Mouse (Mus musculus) cerebellum, adult 18-20 months (tissue): ENCODE data around the gene Imp3.
"Not testable (repeated sequence)": the region's sequence is repeated elsewhere in the genome, so short reads cannot be mapped to it uniquely, and the experiment has no call there.

Source experiments
- DNase-seq, 2 experiments: peaks; one replicate each; pipeline ENCODE4 v3.0.0; 2021

Imp3 gene

DNA sequence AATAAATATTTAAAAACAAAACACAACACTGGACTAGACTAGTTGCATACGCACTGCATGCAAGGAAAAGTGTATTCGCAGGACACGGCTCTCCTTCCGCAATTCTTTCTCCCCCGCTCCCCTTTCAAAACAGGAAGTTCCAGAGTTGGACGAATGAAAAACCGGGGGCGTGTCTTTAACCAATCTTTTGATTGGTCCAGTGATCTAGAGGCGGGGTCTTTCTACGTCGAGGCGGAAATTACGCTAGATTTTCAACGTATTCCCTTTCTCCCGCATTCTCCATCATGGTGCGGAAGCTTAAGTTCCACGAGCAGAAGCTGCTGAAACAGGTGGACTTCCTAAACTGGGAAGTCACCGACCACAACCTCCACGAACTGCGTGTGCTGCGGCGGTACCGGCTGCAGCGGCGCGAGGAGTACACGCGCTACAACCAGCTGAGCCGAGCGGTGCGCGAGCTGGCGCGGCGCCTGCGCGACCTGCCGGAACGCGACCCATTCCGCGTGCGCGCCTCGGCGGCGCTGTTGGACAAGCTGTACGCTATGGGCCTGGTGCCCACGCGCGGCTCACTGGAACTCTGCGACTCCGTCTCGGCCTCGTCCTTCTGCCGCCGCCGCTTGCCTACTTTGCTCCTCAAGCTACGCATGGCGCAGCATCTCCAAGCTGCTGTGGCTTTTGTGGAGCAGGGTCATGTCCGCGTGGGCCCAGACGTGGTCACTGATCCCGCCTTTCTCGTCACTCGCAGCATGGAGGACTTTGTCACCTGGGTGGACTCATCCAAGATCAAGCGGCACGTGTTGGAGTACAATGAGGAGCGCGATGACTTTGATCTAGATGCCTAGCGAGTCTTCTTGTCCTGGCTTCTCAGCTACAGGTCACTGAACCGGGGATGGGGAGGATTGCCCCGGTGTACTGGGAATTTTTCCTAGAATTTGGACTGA lies at the start of gene Imp3:
Gene Imp3 (plus strand): TSS at position 253 of the 938 bp plus-strand sequence.
- peak; percentile 92 to 94 for DNase-seq

DNA sequence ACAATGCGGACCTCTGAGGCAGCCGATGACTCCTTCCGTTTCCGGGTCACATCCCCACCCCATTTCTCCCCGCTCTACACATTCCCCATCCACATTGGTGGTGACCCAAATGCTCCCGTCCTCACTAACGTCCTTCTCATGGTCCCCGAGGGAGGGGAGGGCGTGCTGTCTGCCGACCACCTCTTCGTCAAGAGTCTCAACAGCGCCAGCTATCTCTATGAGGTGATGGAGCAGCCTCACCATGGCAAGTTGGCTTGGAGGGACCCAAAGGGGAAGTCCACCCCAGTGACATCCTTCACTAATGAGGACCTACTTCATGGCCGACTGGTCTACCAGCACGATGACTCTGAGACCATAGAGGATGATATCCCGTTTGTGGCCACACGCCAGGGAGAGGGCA lies 49.7 kb upstream of the Imp3 start:
- DNase-seq = no peak

GRCm38 (mm10) chr9:56889817-56890216 lies 47.5 kb upstream of the Imp3 start:
- DNase-seq = peak; percentile 75 to 77

DNA sequence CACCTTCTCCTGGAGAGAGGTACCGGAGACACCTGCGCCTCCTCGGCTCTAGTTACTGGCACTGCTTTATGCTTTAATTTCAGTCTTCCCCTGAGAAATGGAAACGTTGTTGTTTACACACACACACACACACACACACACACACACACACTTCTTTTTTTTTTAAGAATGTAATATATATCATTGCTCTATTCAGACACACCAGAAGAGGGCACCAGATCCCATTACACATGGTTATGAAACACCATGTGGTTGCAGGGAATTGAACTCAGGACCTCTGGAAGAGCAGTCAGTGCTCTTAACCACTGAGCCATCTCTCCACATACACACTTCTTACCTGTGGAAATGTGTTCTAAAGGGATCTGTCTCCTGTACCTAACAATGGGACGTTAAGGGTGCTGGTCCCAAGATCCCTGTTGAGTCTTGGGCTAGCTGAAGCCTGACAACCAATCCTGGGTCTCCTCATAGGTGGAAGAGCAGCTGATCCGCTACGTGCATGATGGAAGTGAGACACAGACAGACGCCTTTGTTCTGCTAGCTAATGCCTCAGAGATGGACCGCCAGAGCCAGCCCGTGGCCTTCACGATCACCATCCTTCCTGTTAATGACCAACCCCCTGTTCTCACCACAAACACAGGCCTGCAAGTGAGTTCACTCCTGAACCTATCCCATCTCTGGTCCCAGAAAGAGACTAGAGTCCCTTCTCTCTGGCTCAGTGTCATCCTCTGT lies 46.6 kb upstream of the Imp3 start:
- no peak for DNase-seq

DNA sequence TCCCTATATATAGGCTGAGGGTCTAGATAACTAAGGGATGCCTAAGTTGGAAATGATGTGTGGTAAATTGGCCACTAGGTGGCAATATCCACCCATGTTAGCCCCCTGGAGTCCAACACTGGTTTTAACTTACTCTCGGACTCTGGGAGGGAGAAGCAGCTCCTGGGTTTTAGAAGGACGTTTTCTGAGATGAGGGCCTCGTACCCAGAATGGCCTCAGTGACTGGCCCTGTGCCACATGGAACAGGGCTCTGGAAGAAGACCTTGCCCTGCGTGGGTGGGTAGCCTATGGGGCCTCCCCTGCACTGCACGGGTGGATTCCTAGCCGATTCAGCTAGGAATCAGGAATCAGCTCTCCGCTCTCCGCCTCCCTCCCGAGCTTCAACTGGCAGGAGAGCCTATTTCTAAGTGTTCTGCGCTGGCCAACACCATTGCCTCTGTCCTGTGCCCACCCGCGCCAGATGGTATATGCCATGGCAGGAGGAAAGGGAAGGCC lies 45.7 kb upstream of the Imp3 start:
- DNase-seq = peak; percentile 63 to 69

DNA sequence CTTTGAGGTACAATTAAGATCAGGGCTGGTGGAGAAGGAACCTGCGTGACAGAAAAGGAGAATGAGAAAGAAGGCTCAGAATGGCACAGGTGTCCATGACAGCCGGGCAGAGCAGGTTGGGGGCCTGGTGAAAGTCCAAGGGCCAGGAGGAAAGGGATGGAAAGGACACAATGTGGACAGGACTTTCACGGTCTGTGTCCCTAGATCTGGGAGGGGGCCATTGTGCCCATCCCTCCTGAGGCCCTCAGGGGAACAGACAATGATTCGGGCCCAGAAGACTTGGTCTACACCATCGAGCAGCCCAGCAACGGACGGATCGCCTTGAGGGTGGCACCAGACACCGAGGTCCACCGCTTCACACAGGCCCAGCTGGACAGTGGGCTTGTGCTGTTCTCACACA lies 45.2 kb upstream of the Imp3 start:
- no peak for DNase-seq

GRCm38 (mm10) chr9:56893313-56893712 lies 44.0 kb upstream of the Imp3 start:
- DNase-seq = no peak

DNA sequence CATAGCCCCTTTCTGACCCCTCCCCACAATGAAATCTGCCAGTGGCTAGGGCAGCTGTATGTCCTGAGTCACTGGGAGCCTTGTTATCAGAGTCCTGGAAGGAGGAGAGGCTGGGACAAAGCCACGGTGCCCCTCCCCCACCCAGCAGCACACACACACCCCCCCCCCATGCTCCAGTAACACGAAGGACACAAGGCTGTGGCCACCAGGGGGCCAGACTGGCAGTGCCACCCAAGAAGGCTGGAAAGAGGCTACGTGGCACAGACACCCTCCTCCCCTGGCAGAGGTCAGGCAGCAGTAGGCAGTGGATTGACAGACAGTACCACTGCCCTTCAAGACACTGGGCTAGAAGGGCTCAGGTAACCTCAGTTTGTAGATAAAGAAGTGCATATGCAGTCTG lies 43.3 kb upstream of the Imp3 start:
- DNase-seq = no peak

DNA sequence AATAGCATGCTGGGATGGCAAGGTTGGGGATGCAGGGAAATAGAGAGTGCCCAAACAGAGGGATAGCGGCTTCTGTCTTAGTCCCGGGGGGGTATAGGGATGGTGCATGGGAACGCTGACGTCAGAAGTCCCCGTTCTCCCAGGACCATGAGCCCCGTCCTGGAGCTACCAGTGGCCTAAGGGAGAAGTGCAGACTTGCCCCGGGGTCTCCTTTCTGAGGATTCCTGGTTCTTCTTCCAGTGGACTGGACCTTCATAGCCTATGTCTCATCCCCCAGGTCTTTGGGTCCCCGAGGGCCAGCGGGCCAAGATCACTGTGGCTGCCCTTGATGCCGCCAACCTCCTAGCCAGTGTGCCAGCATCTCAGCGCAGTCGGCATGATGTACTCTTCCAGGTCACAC lies 40.5 kb upstream of the Imp3 start:
- no peak for DNase-seq

DNA sequence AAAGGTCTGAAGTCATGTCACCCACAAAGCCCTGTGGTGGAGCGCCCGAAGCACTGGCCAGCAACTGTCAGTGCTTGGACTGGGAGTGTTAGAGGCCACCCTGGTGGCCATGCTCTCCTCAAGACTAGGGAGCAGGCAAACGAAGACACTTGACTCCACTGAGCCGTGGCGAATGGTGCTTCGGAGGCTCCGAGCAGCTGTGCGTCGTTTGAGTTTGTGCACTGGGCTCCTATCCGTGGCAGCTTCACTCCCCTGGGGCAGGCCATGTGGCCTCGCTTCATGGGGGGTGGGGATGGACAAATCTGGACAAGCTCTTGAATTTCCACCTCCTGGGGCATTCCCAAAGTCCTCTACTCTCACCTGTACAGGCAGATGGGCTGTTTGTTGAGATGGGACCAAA lies 37.9 kb upstream of the Imp3 start:
- DNase-seq = no peak

DNA sequence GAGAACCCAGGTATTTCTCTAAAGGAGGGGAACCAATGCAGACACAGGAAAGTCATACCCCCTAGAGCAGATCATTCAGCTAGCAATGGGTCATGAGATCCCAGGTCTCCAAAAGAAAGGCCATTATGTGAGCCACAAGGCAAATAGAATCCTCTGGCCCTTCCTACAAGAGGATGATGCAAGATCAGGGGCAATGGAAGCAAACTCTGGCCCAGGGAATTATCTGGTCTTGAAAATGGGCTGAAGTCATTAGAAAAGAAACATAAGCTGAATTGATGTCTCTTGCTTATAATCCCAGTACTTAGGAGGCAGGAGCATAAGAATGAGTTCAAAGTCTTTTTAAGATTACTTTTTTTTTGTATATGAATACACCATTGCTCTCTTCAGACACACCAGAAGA lies 37.2 kb upstream of the Imp3 start:
- DNase-seq = no peak

DNA sequence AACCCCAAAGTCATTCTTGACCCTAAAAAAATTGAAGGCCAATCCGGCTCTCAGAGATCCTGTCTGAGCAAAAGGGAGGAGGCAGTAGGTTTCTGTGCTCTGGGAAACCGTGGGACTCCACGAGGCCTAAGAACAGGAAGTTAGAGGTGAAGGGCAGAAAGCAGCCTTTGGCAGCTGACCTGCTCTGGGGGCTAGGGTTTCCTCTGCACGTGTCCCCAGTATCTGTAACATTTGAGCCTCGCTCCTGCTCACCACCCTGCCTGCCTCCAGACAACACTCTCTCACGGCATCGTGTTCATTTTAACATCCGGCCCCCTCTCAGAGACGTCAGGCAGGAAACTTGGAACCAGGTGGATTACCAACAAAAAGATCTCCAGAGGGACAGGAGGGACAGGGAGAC lies 36.7 kb upstream of the Imp3 start:
- no peak for DNase-seq

- no peak for DNase-seq
Observed at GRCm38 (mm10) chr9:56901187-56901586, 36.1 kb upstream of the Imp3 start.

- DNase-seq = no peak
Observed at GRCm38 (mm10) chr9:56903662-56904061, 33.6 kb upstream of the Imp3 start.

GRCm38 (mm10) chr9:56907549-56907948 lies 29.7 kb upstream of the Imp3 start:
- no peak for DNase-seq

- DNase-seq = not testable (repeated sequence)
Observed at GRCm38 (mm10) chr9:56909991-56910390, 27.3 kb upstream of the Imp3 start.

DNA sequence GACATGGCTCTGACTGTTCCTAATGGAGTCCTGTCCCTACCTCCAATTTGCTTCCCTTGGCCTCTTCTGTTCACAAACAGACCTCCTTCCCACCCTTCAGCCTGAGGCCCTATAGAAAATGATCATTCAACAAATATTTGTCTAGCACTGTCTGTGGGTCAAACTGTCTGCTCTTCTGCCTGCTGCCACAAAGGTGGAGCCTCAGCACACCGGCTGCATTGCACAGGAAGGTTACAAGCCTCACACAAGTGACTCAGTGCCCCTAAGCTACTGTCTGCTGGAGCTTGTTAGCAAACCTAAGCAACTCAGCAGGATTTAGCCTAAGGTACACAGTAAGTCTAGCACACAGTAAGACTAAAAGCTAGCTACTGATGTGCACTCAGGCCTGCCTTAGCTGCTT lies 26.3 kb upstream of the Imp3 start:
- DNase-seq = no peak

- DNase-seq = no peak
Observed at GRCm38 (mm10) chr9:56913991-56914390, 23.3 kb upstream of the Imp3 start.

GRCm38 (mm10) chr9:56915116-56915515 lies 22.2 kb upstream of the Imp3 start:
- no peak for DNase-seq

DNA sequence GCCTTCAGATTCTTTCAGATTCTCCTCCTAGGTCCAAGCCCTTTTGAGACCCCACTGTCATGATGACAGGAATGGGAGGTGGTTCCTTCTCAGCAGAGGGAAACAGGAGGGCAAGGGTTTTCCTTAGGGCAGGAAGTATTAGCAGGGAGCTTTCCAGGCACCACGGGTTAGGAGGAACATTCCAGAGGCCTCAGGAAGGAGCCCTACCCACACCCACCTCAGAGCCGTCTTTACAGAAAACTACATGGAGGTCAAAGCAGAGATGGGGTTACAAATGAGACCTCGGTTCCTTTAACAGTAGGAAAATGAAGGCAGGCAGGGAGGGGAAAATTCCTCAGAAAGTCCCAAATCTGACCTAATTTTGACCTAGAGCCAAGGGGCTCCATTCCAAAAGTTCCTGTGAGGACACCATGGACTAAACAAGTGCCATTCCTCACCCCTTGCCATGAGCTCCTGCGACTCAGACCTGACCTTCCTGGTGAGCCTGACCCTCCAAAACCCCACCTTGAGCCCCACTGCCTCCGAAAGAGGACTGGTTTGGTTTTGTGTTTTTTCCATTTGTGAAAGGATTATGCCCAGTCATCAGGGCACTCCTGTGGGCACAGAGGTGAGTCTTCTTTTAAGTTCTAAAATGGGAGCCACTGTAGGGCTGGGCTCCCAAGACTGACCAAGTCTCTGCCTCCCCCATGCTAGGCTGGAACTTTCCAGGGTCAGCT lies 21.4 kb upstream of the Imp3 start:
- no peak for DNase-seq

- DNase-seq = no peak
Observed at GRCm38 (mm10) chr9:56917131-56917530, 20.1 kb upstream of the Imp3 start.

GRCm38 (mm10) chr9:56918466-56918865 lies 18.8 kb upstream of the Imp3 start:
- DNase-seq = peak; percentile 39 to 44

- DNase-seq = no peak
Observed at GRCm38 (mm10) chr9:56922746-56923145, 14.5 kb upstream of the Imp3 start.
